Mouse (Mus musculus): ENCODE results near the gene 6430548M08Rik. TPM values are rescaled to one million over a fixed set of nuclear protein-coding genes. Genes with fewer than 3 reads are reported as not detected.

Gene 6430548M08Rik
- total and polyA plus RNA-seq, 3 experiments: 6.4 to 20.0 (median 16.1) TPM

DNA sequence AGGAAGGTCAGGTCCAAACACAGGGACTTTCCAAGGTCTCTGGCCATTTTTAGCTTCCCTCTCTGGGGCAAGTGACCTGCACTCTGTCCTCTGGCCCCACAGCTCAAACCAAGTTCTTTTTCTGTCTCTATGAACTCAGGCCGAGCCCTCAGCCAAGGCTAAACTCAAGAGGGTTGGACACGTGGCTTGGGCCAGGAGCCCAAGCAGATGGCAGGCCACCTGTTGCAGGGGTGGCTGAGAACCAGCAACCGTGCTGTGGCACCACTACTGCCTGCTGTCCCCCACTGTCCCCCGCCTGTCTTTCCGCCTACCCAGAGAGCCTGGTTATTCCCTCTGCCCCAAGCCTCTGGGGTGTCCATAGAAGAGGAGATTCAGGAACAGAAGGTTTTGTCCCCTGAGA, 100.0 kb downstream of the 6430548M08Rik start:
- no peaks in the 10 kb centered on the region for H3K27me3 ChIP-seq (ENCODE audit: control insufficient read depth, insufficient read depth, low read length)
- H3K4me3 ChIP-seq: no peak overlapping the region
- peak; percentile 76 to 84 for DNase-seq
- no peaks in the 10 kb centered on the region for H3K36me3 ChIP-seq (ENCODE audit: control insufficient read depth, insufficient read depth, low read length)
- peak overlapping the region; percentile 47 for H3K27ac ChIP-seq
- peaks cover 5% of the 10 kb centered on the region for H3K4me1 ChIP-seq (ENCODE audit: control insufficient read depth, insufficient read depth, low read length)
- no peaks in the 10 kb centered on the region for H3K79me2 ChIP-seq (replicated peaks; ENCODE audit: control insufficient read depth, insufficient read depth, low read length)
- no peak overlapping the region for H3K9ac ChIP-seq (ENCODE audit: low read depth, low read length)
- WGBS: 64% methylated on average over 5 of the region's 5 CpGs
- TF ChIP-seq EP300 (IDR thresholded peaks at IDR 0.05; ENCODE audit: insufficient read depth, low read depth, low read length): peak; percentile 80
- no peak for TF ChIP-seq CTCF (IDR thresholded peaks at IDR 0.05)
- no peak for TF ChIP-seq POLR2A (IDR thresholded peaks at IDR 0.05; ENCODE audit: insufficient read depth, low read depth, low read length)
- intact Hi-C loops (cut with DNase I): no loop called here

Other genes with a start within 250 kb of the 6430548M08Rik start
- gene Usp10, start 203.8 kb upstream of the 6430548M08Rik start, total RNA-seq (2021): 10 to 100 TPM; 41.9 to 49.8 TPM
- 51.1 and 58.6 TPM in 2 replicates for gene Usp10, start 203.8 kb upstream of the 6430548M08Rik start, polyA plus RNA-seq (2012; rRNA removed)
- gene Gm20388, start 203.3 kb upstream of the 6430548M08Rik start, total RNA-seq (2021): 1 to 10 TPM in 1 of 2 experiments, not detected in 1; 1.8 TPM
- gene Gm20388, start 203.3 kb upstream of the 6430548M08Rik start, polyA plus RNA-seq (2012; rRNA removed): 32.3 and 39.0 TPM in 2 replicates
- gene Crispld2, start 121.7 kb upstream of the 6430548M08Rik start, total RNA-seq (2021): 10 to 100 TPM; 24.3 to 29.9 TPM
- 30.3 and 47.5 TPM in 2 replicates for gene Crispld2, start 121.7 kb upstream of the 6430548M08Rik start, polyA plus RNA-seq (2012; rRNA removed)
- gene Zdhhc7, start 12.7 kb upstream of the 6430548M08Rik start, total RNA-seq (2021): 10 to 100 TPM; 34.2 to 35.4 TPM
- 48.5 and 70.6 TPM in 2 replicates for gene Zdhhc7, start 12.7 kb upstream of the 6430548M08Rik start, polyA plus RNA-seq (2012; rRNA removed)
- not detected for gene Fam92b, start 63.3 kb downstream of the 6430548M08Rik start, total RNA-seq (2021)
- 1.0 TPM in 1 of 2 replicates, not detected in the other for gene Fam92b, start 63.3 kb downstream of the 6430548M08Rik start, polyA plus RNA-seq (2012; rRNA removed)
- gene Gse1, start 114.3 kb downstream of the 6430548M08Rik start, total RNA-seq (2021): 10 to 100 TPM; 21.0 to 24.3 TPM
- 12.1 and 12.8 TPM in 2 replicates for gene Gse1, start 114.3 kb downstream of the 6430548M08Rik start, polyA plus RNA-seq (2012; rRNA removed)

Data from heart, adult 2 months (tissue).